Mouse (Mus musculus) olfactory bulb, adult 2 months (tissue): Measurements from ENCODE around the gene St6galnac3. TPM values are rescaled to one million over a fixed set of nuclear protein-coding genes. Genes with fewer than 3 reads are reported as not detected.

Experiments used
- H3K27ac ChIP-seq: fragments of 200-500 bp; 2 replicates; pipeline ENCODE4 v1.5.1; 2012; ENCODE audit warnings: low read depth, low read length; ENCODE audit not compliant: insufficient read depth
- H3K4me1 ChIP-seq: fragments of 200-500 bp; 2 replicates; pipeline ENCODE4 v1.6.1; 2012; ENCODE audit warnings: low read length; ENCODE audit not compliant: control insufficient read depth, insufficient read depth
- H3K4me3 ChIP-seq: fragments of 200-500 bp; 2 replicates; pipeline ENCODE4 v1.5.1; 2012; ENCODE audit warnings: mild to moderate bottlenecking, low read depth, low read length, moderate library complexity; ENCODE audit not compliant: insufficient read depth
- CTCF ChIP-seq: fragments of 200-500 bp; IDR thresholded peaks from 2 replicates; pipeline ENCODE4 v1.5.1; 2012; ENCODE audit warnings: low read depth, mild to moderate bottlenecking, low read length, moderate library complexity; ENCODE audit not compliant: insufficient read depth
- POLR2A ChIP-seq: fragments of 200-500 bp; IDR thresholded peaks from 2 replicates; pipeline ENCODE4 v1.6.1; 2012; ENCODE audit warnings: mild to moderate bottlenecking, low read depth, low read length, moderate library complexity; ENCODE audit not compliant: insufficient read depth
- WGBS: fragments of 180-500 bp; shearing (Covaris S2); methylation state at CpG from one replicate; pipeline ENCODE4 v1.1.7; 2018; 5-methylcytosine and 5-hydroxymethylcytosine counted together
- polyA plus RNA-seq: library from polyadenylated mRNA; stranded (reverse); fragments of >200 nt; gene quantifications from 2 replicates; pipeline ENCODE4 v1.2.4, GENCODE M21; 2012; ENCODE audit warnings: low replicate concordance; ENCODE audit not compliant: missing spikeins, insufficient read depth, insufficient read length

The St6galnac3 gene
- polyA plus RNA-seq, 1 experiment, result not detected

- TF ChIP-seq POLR2A (no peak), CTCF (no peak)
- WGBS, result 93% methylated on average over 1 of the region's 1 CpGs
- no peak overlapping the region for H3K27ac ChIP-seq
Observed at GRCm38 (mm10) chr3:153684909-153685308, 40.1 kb downstream of the St6galnac3 start.

GRCm38 (mm10) chr3:153682303-153682702 is 42.7 kb downstream of the St6galnac3 start:
- Histone ChIP-seq H3K4me3 (no peak overlapping the region), H3K27ac (no peak overlapping the region), H3K4me1 (peaks cover 22% of the 10 kb centered on the region)
- TF ChIP-seq CTCF, result no peak
- TF ChIP-seq POLR2A, result no peak
- WGBS, result 91% methylated on average over 10 of the region's 10 CpGs

More at GRCm38 (mm10) chr3:153684909-153685308, 40.1 kb downstream of the St6galnac3 start:
- peaks cover 9% of the 10 kb centered on the region for H3K4me1 ChIP-seq
- H3K4me3 ChIP-seq, result no peak overlapping the region

DNA sequence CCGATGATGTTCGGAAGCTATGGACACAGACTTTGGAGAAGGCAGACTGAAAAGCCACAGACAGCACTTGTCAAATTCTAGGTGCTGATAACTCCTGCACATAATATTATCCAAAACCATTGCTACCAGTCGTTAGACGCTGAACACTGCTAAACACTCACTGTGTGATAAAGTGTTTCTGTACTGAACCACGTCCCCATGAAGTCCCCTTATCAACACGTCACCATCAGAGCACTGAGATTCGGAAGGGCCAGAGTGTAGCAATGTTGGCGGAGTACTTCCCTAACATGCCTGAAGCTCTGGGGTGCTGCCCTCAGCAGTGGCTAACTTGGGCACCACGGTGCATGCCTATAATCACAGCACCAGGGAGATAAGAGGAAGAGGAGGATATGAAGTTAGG is 43.3 kb downstream of the St6galnac3 start:
- Histone ChIP-seq H3K4me3 (no peak overlapping the region), H3K27ac (no peak overlapping the region), H3K4me1 (peaks cover 24% of the 10 kb centered on the region)
- WGBS, result 94% methylated on average over 9 of the region's 9 CpGs
- TF ChIP-seq POLR2A (no peak), CTCF (no peak)

- no peak for TF ChIP-seq CTCF
- TF ChIP-seq POLR2A, result no peak
- WGBS, result 40% methylated on average over 7 of the region's 7 CpGs
- peaks cover 34% of the 10 kb centered on the region for H3K4me1 ChIP-seq
- H3K4me3 ChIP-seq, result no peak overlapping the region
- H3K27ac ChIP-seq, result no peak overlapping the region
Observed at GRCm38 (mm10) chr3:153675832-153676231, 49.1 kb downstream of the St6galnac3 start.

GRCm38 (mm10) chr3:153675073-153675472 is 49.9 kb downstream of the St6galnac3 start:
- TF ChIP-seq CTCF (peak; percentile 31; the same call in 1 of the 2 replicates), POLR2A (no peak)
- 66% methylated on average over 12 of the region's 12 CpGs for WGBS

DNA sequence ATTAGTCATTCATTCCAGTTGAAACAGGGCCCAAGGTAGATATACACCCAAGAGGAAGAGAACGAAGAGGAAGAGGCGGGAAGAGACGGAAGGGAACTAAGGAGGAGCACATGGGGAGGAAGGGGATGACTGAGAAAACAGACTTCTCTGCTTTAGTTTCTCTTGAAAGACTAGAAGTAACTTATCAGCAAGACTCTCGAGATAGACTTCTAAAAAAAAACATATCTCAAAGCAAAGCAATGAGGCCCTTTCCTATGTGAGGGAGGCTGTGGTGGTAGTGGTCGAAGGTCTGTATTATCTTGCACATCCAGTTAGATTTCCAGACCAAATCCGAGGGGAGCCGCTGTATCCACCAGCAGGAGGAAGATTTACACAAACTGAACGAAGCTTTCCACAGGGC is 50.6 kb downstream of the St6galnac3 start:
- no peak overlapping the region for H3K4me3 ChIP-seq
- peaks cover 39% of the 10 kb centered on the region for H3K4me1 ChIP-seq
- WGBS, result 88% methylated on average over 8 of the region's 8 CpGs
- TF ChIP-seq POLR2A, result no peak
- H3K27ac ChIP-seq, result no peak overlapping the region

More at GRCm38 (mm10) chr3:153675073-153675472, 49.9 kb downstream of the St6galnac3 start:
- Histone ChIP-seq H3K4me3 (no peak overlapping the region), H3K4me1 (peaks cover 35% of the 10 kb centered on the region), H3K27ac (no peak overlapping the region)

- Histone ChIP-seq H3K4me3 (no peak overlapping the region), H3K27ac (no peak overlapping the region), H3K4me1 (peaks cover 36% of the 10 kb centered on the region)
- TF ChIP-seq POLR2A (no peak), CTCF (no peak)
- 90% methylated on average over 12 of the region's 12 CpGs for WGBS
Observed at GRCm38 (mm10) chr3:153673451-153673850, 51.5 kb downstream of the St6galnac3 start.

- H3K27ac ChIP-seq, result no peak overlapping the region
- WGBS, result 96% methylated on average over 10 of the region's 10 CpGs
- TF ChIP-seq POLR2A (no peak), CTCF (no peak)
- H3K4me1 ChIP-seq, result peaks cover 22% of the 10 kb centered on the region
- no peak overlapping the region for H3K4me3 ChIP-seq
Observed at GRCm38 (mm10) chr3:153670953-153671674, 53.9 kb downstream of the St6galnac3 start.

DNA sequence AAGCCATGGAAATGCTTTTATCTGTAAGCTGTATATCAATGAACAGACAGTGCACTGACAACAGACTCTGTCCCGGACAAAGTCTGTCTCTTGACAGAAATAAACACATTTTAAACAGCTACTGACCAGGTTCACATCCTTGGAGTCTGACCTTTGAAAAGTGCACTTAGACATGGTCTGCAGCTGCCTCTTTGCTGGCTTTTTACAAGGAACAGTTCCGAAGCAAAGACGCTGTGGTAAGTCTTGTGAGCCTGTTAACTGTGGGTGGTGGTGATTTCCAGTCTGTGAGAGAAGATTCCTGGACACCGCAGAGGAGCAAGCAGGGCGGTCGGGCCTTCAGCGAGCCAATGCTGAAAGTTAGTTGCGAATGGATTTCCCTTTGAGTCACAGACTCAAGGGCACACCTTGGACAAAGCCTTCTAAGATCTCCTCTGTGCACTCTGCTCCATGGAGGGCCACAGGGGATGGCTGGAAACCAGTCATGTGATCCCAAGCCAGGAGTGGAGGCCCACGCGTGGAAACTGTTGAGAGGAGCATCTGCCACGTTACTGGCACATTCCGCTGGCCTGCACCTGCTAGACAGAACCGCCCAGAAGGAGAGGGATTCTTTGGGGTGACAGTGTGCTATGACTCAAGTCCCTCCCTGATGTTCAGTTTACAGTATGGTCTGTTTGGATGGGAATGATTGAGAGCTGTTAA is 55.1 kb downstream of the St6galnac3 start:
- H3K27ac ChIP-seq, result no peak overlapping the region
- H3K4me1 ChIP-seq, result peaks cover 13% of the 10 kb centered on the region
- 87% methylated on average over 13 of the region's 13 CpGs for WGBS
- no peak for TF ChIP-seq POLR2A
- no peak for TF ChIP-seq CTCF
- no peak overlapping the region for H3K4me3 ChIP-seq
